Mouse (Mus musculus): ENCODE measurements around the gene Sec14l2. TPM values are rescaled to one million over a fixed set of nuclear protein-coding genes. Genes with fewer than 3 reads are reported as not detected.

Sec14l2 gene
- total and polyA plus RNA-seq, 3 experiments: 15.5 to 40.1 TPM; not detected in 1

- Histone ChIP-seq H3K9ac (ENCODE audit: control insufficient read depth, low read depth, low read length, poor library complexity, severe bottlenecking) (no peak overlapping the region), H3K27ac (ENCODE audit: control insufficient read depth, low read depth, low read length) (no peak overlapping the region), H3K4me1 (ENCODE audit: control insufficient read depth in 1 of 2, insufficient read depth in 2 of 2, low read length in 2 of 2) (peaks cover 25 to 64% of the 10 kb centered on the region in 2 experiments), H3K27me3 (ENCODE audit: control insufficient read depth in 1 of 2, insufficient read depth in 2 of 2, low read length in 2 of 2) (no peaks in the 10 kb centered on the region), H3K36me3 (ENCODE audit: control insufficient read depth in 1 of 2, insufficient read depth in 2 of 2, low read length in 2 of 2) (peaks cover 0 to 37% of the 10 kb centered on the region in 2 experiments; a peak in 2 of 4 replicates), H3K4me3 (ENCODE audit: control insufficient read depth in 1 of 2, insufficient read depth in 1 of 2, low read depth in 2 of 2, low read length in 2 of 2) (no peak overlapping the region), H3K9me3 (replicated peaks; ENCODE audit: insufficient read depth, low read length) (no peaks in the 10 kb centered on the region), H3K79me2 (ENCODE audit: control insufficient read depth, insufficient read depth, low read length, poor library complexity) (no peaks in the 10 kb centered on the region)
- DNase-seq (ENCODE audit: low read depth, low spot score): peak; percentile 50
- TF ChIP-seq RCOR1 (IDR thresholded peaks at IDR 0.05; ENCODE audit: low read depth, low read length): no peak
- peak; percentile 35; the same call in 1 of the 2 replicates for TF ChIP-seq GATA1 (IDR thresholded peaks at IDR 0.05; ENCODE audit: low read depth, low read length)
- 0 out of 2 replicates have a peak, but pooled peaks have one; percentile 18 for TF ChIP-seq ETS1 (IDR thresholded peaks at IDR 0.05; ENCODE audit: low read depth, low read length)
These were observed 3.6 kb downstream of the Sec14l2 start for GRCm38 (mm10) chr11:4119635-4120034.

GRCm38 (mm10) chr11:4118081-4118921 lies 4.9 kb downstream of the Sec14l2 start:
- peak; percentile 82 for DNase-seq (ENCODE audit: low read depth, low spot score)
- Histone ChIP-seq H3K79me2 (ENCODE audit: control insufficient read depth, insufficient read depth, low read length, poor library complexity) (no peaks in the 10 kb centered on the region), H3K9ac (ENCODE audit: control insufficient read depth, low read depth, low read length, poor library complexity, severe bottlenecking) (peak overlapping the region; percentile 61), H3K4me3 (ENCODE audit: control insufficient read depth in 1 of 2, insufficient read depth in 1 of 2, low read depth in 2 of 2, low read length in 2 of 2) (peak overlapping the region; percentile 52 to 83), H3K27ac (ENCODE audit: control insufficient read depth, low read depth, low read length) (peak overlapping the region; percentile 19), H3K4me1 (ENCODE audit: control insufficient read depth in 1 of 2, insufficient read depth in 2 of 2, low read length in 2 of 2) (peaks cover 34 to 70% of the 10 kb centered on the region in 2 experiments), H3K36me3 (ENCODE audit: control insufficient read depth in 1 of 2, insufficient read depth in 2 of 2, low read length in 2 of 2) (peaks cover 0 to 44% of the 10 kb centered on the region in 2 experiments; a peak in 2 of 4 replicates), H3K27me3 (ENCODE audit: control insufficient read depth in 1 of 2, insufficient read depth in 2 of 2, low read length in 2 of 2) (no peaks in the 10 kb centered on the region), H3K9me3 (replicated peaks; ENCODE audit: insufficient read depth, low read length) (no peaks in the 10 kb centered on the region)
- TF ChIP-seq CHD2 (IDR thresholded peaks at IDR 0.05; ENCODE audit: low read length): no peak
- 0 out of 2 replicates have a peak, but pooled peaks have one; percentile 37 for TF ChIP-seq TBP (IDR thresholded peaks at IDR 0.05; ENCODE audit: low read depth, low read length)
- TF ChIP-seq NELFE (IDR thresholded peaks at IDR 0.05; ENCODE audit: low read depth, low read length): peak; percentile 59
- TF ChIP-seq MAFK (IDR thresholded peaks at IDR 0.05; ENCODE audit: borderline replicate concordance, low read depth, low read length): no peak
- TF ChIP-seq MYB (IDR thresholded peaks at IDR 0.05; ENCODE audit: low read depth, low read length): no peak
- no peak; the same call in 1 of the 2 replicates for TF ChIP-seq KAT2A (conservative IDR thresholded peaks at IDR 0.05; ENCODE audit: low read depth, low read length)
- TF ChIP-seq MXI1 (IDR thresholded peaks at IDR 0.05; ENCODE audit: low read depth, low read length): peak; percentile 49; the same call in 1 of the 2 replicates
- no peak for TF ChIP-seq CTCF (IDR thresholded peaks at IDR 0.05 in 2 of 3, conservative IDR thresholded peaks at IDR 0.05 in 1 of 3; ENCODE audit: control insufficient read depth in 1 of 3, insufficient read depth in 1 of 3, low read depth in 2 of 3, low read length in 3 of 3, poor library complexity in 1 of 3, severe bottlenecking in 1 of 3)
- no peak for TF ChIP-seq ZKSCAN1 (IDR thresholded peaks at IDR 0.05; ENCODE audit: low read depth, low read length)
- TF ChIP-seq POLR2A (IDR thresholded peaks at IDR 0.05; ENCODE audit: control insufficient read depth in 1 of 2, insufficient read depth in 1 of 2, low read depth in 1 of 2, low read length in 2 of 2, poor library complexity in 1 of 2): peak; percentile 48 to 58; a peak in 2 of 4 replicates
- peak; percentile 46; the same call in 1 of the 2 replicates for TF ChIP-seq POLR2AphosphoS2 (IDR thresholded peaks at IDR 0.05; ENCODE audit: low read length)
- TF ChIP-seq EP300 (IDR thresholded peaks at IDR 0.05; ENCODE audit: low read depth in 1 of 2, low read length in 2 of 2): peak in 1 of 2 experiments; percentile 1; a peak in 3 of 4 replicates
- no peak; the same call in 1 of the 2 replicates for TF ChIP-seq RCOR1 (IDR thresholded peaks at IDR 0.05; ENCODE audit: low read depth, low read length)
- no peak for TF ChIP-seq CHD1 (IDR thresholded peaks at IDR 0.05; ENCODE audit: low read depth, low read length)
- TF ChIP-seq ETS1 (IDR thresholded peaks at IDR 0.05; ENCODE audit: low read depth, low read length): peak; percentile 69
- no peak for TF ChIP-seq ZNF384 (IDR thresholded peaks at IDR 0.05; ENCODE audit: low read depth, low read length)
- no peak for TF ChIP-seq USF2 (IDR thresholded peaks at IDR 0.05; ENCODE audit: borderline replicate concordance in 1 of 2, insufficient read depth in 1 of 2, low read depth in 1 of 2, low read length in 2 of 2)
- no peak for TF ChIP-seq RAD21 (IDR thresholded peaks at IDR 0.05; ENCODE audit: low read depth, low read length)
- TF ChIP-seq SIN3A (IDR thresholded peaks at IDR 0.05; ENCODE audit: low read length): peak; percentile 30; the same call in 1 of the 2 replicates
- no peak for TF ChIP-seq POLR2AphosphoS5 (IDR thresholded peaks at IDR 0.05; ENCODE audit: borderline replicate concordance, low read depth, low read length)
- no peak for TF ChIP-seq TAL1 (IDR thresholded peaks at IDR 0.05; ENCODE audit: low read length)
- no peak for TF ChIP-seq GABPA (IDR thresholded peaks at IDR 0.05; ENCODE audit: low read depth, low read length)
- TF ChIP-seq MAZ (IDR thresholded peaks at IDR 0.05; ENCODE audit: low read depth, low read length): no peak; the same call in 1 of the 2 replicates
- TF ChIP-seq JUND (IDR thresholded peaks at IDR 0.05; ENCODE audit: low read depth, low read length): no peak
- no peak for TF ChIP-seq MEF2A (IDR thresholded peaks at IDR 0.05; ENCODE audit: extremely low read depth, insufficient replicate concordance, low read depth, low read length, poor library complexity, severe bottlenecking)
- peak; percentile 90; the same call in 1 of the 2 replicates for TF ChIP-seq UBTF (IDR thresholded peaks at IDR 0.05; ENCODE audit: borderline replicate concordance, insufficient read depth, low read depth, low read length)
- no peak for TF ChIP-seq USF1 (IDR thresholded peaks at IDR 0.05; ENCODE audit: low read depth, low read length)
